Mouse (Mus musculus): ENCODE results near the gene Mpc1.
"Not testable (repeated sequence)": the region's sequence is repeated elsewhere in the genome, so short reads cannot be mapped to it uniquely, and the experiment has no call there.

Gene Mpc1

DNA sequence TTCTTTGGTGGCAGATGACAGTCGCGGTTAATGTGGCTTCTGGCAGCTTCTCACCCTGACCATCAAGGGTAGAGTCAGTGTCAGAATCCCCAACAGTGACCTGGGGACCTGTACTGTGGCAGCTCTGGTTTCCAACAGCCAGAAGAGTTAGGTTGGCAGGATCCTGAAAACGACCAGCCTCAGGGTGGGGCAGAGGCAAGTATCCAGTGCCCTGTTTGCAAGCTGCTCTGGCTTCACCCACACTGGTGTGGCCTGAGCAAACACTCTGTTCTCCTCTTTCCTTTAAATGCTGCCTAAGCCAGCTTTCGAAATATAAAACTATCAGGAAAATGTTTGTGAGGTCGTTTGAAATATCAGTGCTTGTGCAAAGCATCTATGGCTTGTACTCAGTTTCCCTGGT, 47.9 kb downstream of the Mpc1 start:
- DNase-seq (ENCODE audit: low spot score): no peak

- DNase-seq (ENCODE audit: low spot score): not testable (repeated sequence)
These were observed 54.5 kb downstream of the Mpc1 start, which contains the start of gene Prr18 for GRCm38 (mm10) chr17:8337159-8337558. Prr18 (plus strand) TSS chr17:8337459.

DNA sequence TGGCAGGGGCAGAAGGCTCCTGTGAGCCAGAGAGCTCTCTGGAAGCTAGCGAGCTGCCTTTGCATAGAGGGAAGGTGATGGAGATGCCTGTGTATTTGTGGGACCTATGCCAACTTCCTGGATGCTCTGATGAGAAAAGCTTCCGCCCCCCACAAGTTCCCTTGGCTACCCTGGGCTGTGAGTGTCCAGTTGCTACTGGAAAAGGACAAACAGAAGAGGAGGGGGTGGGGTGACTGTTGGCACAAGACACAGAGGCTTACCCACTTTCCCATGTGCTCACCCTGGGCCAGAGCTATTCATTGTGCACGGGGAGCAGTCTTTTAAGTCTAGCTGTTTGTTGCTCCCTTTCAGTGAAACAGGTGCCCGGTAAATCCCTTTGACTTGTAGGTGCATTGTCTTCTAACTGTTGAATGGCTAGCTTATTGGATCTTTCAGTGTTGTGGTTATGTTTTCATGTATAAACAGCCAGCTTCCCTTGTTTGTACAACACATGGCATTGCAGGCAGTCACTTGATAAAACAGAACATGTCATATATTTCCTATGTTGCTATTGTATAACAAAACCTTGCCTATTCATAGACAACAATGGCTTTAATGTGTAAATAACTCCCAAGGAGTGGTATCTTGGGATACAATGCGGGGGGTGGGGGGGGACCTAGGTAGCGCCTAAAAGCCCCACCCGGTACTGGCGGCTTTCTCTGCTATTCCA, 57.1 kb downstream of the Mpc1 start:
- DNase-seq (ENCODE audit: low spot score): no peak

GRCm38 (mm10) chr17:8340407-8341359, 58.0 kb downstream of the Mpc1 start:
- DNase-seq (ENCODE audit: low spot score): no peak

- DNase-seq (ENCODE audit: low spot score): no peak
These were observed 58.8 kb downstream of the Mpc1 start for GRCm38 (mm10) chr17:8341360-8341963.

GRCm38 (mm10) chr17:8342706-8343105, 60.0 kb downstream of the Mpc1 start:
- DNase-seq (ENCODE audit: low spot score): no peak

- DNase-seq (ENCODE audit: low spot score): no peak
These were observed 60.7 kb downstream of the Mpc1 start for GRCm38 (mm10) chr17:8343416-8343815.
